Mouse (Mus musculus) C2C12 (cell line): ENCODE data around the gene Nrp1.

Experiments used
- CEBPB ChIP-seq: IDR thresholded peaks from one replicate; pipeline ENCODE4 v1.6.1; 2011; ENCODE audit warnings: low read depth, mild to moderate bottlenecking, control low read depth, moderate library complexity
- CTCF ChIP-seq: IDR thresholded peaks from one replicate; pipeline ENCODE4 v1.5.1; 2011; ENCODE audit not compliant: control insufficient read depth, insufficient read depth, insufficient read length
- FOSL1 ChIP-seq: IDR thresholded peaks from one replicate; pipeline ENCODE4 v1.8.0; 2011; ENCODE audit warnings: mild to moderate bottlenecking, low read length; ENCODE audit not compliant: poor library complexity, insufficient read depth, severe bottlenecking
- MAX ChIP-seq: IDR thresholded peaks from one replicate; pipeline ENCODE4 v1.6.1; 2011; ENCODE audit warnings: mild to moderate bottlenecking, control low read depth
- MYOD1 ChIP-seq: IDR thresholded peaks from one replicate; pipeline ENCODE4 v1.6.1; 2011; ENCODE audit warnings: low read depth; ENCODE audit not compliant: control insufficient read depth, insufficient read length
- MYOG ChIP-seq: IDR thresholded peaks from one replicate; pipeline ENCODE4 v1.6.1; 2011; ENCODE audit not compliant: control insufficient read depth, insufficient read length; ENCODE audit errors: extremely low read depth
- USF1 ChIP-seq: IDR thresholded peaks from one replicate; pipeline ENCODE4 v1.6.1; 2011; ENCODE audit warnings: low read depth, mild to moderate bottlenecking, control low read depth, moderate library complexity

GRCm38 (mm10) chr8:128339521-128339920 is 18.9 kb upstream of the Nrp1 start:
- TF ChIP-seq MYOG (no peak), MAX (no peak), CTCF (no peak), USF1 (no peak), CEBPB (no peak), MYOD1 (no peak), FOSL1 (no peak)
